Mouse (Mus musculus): Measurements from ENCODE around the gene Prr15.
A peak's percentile ranks its signal among the peaks of the same experiment; 100 is the strongest.

The Prr15 gene

DNA sequence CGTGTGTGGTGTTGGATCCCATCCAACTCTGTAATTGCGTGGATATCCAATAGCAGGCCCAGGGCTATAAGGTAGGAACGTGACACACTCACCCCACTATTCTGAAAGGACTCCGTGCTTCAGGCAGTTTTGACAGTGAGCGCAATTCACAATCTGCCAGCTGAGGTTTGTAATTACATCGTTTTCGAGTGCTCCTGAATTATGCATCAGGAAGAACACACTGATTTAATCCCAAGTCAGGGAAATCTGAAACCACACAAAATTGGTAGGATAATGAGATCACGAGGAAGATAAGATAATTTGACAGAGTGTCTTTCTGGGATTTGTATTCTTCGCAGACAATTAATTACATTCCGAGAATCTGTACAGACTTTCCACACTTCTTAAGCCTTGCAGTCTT is 6.1 kb downstream of the Prr15 start:
- DNase-seq (ENCODE audit: low spot score): no peak

DNA sequence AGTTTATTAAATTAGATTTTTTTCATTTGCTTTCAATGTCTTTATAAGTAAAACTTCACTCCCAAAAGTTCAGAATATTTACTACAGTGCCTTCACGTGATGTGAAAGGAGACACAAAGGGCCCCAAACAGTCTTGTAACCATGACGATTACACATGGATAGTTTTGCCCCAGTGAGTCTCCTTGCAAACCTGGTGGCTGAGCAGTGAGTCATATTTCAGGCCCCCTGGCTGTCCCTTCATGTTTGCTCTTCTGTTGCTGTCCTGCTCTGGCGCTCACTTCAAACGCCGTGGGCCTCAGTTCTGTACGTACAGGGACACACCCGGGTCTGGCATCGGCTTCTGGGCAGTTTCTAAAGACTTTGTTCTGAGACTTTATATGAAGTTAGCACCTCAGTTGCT is 6.6 kb downstream of the Prr15 start:
- DNase-seq (ENCODE audit: low spot score): no peak

- no peak for DNase-seq (ENCODE audit: low spot score)
These were observed 7.5 kb downstream of the Prr15 start for GRCm38 (mm10) chr6:54333116-54333651.

DNA sequence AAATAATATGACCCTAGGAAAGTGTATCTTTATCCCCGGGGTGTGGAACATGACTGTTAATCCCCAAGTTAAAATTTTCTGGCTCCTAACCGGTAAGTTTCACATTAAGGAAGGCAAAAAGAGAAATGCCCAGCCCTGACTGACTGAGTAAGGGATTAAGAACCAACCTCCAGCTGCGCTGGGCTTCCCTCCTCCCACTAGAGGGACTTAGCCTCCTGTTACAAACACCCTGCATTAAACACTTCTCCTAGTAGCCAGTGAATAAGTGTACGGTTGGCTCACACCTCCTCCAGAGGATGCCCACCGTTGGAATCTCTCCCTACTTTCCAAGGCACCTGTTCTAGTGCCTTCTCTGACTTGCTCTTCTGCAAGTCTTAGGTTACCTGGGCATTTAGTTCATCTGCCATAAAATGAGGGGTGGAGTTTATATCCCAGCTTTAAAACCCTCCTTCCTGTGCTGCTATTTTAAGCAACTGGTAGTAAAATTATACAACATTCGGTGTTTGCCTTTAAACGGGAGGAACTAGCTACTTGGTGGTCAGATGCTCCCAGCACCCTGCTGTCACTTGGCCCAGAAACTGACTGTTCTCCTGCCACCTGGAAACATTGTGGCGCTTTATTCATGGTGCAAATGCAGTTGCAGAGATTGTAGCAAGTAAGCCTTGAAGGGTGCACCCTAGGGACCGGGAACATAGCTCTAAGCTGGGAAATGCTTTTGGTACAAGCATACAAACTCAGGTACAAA is 8.2 kb downstream of the Prr15 start:
- DNase-seq (ENCODE audit: low spot score): no peak

DNA sequence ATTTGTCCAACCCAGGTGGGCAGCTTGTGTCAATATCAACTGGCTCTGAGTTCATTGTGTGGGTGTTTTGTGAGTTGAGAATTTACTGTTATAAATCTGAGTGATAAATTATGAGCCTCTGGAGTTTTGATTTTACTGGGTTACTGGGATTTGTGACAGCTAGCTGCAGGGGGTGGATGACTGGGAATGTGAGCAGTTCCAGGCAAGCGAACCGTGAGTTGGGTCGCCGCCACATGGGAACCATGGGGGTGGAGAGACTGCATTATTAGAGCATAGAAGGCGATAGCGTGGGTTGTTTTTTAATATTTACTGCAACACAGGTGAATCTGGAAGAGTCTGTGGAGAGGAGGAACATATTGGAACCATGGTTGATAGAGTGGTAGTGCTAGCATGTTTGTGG is 11.7 kb downstream of the Prr15 start:
- no peak for DNase-seq (ENCODE audit: low spot score)

DNA sequence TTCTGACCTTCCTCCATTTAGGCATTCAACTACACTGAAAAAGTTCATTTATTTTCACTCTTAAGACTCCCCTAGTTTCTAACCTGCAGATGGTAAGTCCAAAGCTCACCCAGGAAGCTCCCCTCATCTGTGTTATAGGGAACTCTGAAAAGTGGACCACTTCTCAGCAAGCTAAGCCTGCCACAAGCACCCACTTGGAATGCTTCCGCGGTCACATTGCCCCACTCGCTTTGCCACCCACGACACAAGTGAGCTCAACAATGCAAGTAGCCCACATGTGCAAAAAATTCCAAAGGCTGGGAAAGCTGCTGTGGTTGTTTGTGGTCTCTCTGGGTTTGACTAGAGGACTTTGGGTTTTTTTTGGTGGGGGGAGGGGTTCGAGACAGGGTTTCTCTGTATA is 15.5 kb downstream of the Prr15 start:
- DNase-seq (ENCODE audit: low spot score): no peak

DNA sequence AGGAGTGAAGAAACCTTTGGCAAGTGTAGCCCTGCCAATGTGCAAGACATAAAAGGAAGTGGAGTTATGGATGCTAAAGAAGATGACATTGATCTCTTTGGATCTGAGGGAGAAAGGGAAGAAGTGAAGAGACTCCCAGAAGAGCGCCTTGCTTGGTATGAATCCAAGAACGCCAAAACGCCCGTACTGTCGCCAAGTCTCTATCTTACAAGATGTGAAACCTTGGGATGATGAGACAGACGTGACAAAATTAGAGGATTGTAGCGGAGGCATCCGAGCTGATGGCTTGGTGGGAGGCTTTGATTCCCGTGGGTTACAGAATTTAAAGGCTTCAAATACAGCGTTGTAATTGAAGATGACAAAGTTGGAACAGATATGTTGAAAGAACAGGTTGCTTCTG is 16.6 kb downstream of the Prr15 start:
- no peak for DNase-seq (ENCODE audit: low spot score)

DNA sequence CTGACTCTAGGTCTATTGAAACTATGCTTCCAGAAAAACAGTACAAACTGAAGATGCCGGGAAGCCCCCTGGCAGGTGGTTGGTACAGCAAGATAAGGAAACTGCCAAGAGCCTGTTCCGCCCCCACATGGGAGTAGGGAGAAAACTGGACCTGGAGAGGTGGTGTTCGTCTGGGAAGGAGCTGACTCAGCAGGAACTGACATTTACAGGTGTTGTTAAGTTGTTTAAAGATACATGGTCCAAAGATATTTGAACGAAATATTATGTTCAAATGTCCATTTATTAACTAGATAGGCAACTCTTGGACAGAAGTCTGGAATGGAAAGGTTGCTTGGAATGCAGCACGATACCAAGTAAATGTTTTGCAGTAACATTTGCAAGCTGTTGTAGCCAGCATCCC is 26.2 kb downstream of the Prr15 start:
- no peak for DNase-seq (ENCODE audit: low spot score)

DNA sequence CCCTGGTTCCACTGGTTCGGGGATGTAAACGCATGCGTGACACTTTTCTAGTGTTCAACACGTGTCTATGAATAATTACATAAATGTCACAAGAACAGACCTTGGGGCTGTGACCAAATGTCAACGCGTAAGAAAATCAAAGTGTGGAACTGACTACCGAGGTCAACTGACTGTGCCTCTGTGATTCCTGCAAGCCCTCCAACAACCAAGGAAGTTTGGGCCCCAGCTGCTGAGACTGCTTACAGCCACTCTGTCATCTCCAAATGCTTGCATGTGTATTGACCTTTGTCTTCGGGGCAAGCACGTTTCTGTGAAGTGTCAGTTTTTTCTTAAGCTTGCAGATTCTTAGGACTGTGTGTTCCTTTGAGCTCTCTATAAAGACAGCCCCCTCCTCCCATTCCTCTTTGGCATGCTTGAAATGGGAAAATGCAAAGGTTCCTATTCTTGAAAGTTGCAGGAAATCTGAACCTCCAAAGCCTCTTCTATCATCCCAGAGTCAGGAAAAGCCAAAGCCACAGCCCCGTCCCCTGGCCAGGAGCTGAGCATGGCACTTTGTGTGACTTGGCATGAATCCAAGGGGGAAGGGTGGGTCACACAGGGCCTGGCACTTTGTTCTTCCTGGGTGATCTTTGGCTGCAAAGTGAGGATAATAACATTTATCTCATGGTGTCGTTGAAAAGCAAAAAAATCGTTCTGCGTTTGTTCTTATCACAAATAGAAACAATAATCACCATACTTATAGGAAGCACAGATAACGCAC is 27.5 kb downstream of the Prr15 start:
- DNase-seq (ENCODE audit: low spot score): no peak

- no peak for DNase-seq (ENCODE audit: low spot score)
These were observed 28.1 kb downstream of the Prr15 start for GRCm38 (mm10) chr6:54353698-54354097.

DNA sequence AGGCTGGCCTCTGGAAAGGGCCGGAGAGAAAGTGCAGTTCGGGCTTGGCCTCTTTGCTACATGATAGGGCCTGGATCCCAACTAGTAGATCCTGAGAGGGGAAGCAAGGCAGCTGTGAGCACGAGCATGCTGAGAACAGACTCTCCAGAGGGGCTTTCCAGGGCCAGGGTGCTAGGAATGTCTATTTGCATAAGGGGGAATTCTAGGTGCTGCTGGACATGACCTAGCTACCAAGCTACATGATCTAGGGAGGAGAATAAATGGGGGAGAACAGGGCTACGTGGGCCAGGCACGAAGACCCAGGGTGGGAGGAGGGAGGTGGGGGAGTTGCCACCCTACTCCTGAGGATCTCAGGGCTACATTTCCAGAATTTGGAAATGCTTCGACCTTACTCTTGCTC is 30.0 kb downstream of the Prr15 start:
- DNase-seq (ENCODE audit: low spot score): no peak

- no peak for DNase-seq (ENCODE audit: low spot score)
These were observed 37.1 kb downstream of the Prr15 start for GRCm38 (mm10) chr6:54362526-54363324.

DNA sequence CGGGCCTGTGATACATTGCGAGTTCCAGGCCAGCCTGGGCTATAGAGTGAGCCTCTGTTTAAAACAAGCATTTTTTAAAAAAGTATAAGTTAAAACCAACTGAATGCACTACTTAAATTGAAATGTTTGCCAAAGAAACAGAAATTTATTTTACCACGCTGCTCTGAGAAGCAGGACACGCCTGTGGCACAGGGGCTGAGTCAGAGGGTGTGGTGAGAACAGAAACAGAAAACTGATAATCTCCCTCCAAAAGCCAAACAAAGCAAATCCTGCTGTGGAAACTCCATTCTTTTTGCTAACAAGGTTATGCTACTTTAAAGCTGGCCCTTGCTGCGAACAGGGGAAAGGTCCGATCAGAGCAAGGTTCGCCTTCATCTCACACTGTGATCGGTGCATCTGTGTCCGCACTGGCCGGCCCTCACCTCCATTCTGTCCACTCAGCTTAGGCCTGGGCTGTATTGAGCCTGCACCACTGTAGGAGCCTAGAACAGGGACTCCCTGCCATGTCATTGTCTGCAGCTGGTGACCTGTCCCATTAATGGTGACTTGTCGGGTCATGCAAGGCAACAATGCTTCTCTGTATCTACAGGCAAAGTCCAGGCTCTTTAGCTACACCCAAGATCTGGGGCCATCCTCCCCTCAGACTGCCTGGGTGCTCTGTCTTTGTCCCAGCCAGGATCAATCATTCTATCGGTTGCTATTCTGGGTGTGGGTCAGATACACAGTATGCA is 38.9 kb downstream of the Prr15 start:
- no peak for DNase-seq (ENCODE audit: low spot score)

DNA sequence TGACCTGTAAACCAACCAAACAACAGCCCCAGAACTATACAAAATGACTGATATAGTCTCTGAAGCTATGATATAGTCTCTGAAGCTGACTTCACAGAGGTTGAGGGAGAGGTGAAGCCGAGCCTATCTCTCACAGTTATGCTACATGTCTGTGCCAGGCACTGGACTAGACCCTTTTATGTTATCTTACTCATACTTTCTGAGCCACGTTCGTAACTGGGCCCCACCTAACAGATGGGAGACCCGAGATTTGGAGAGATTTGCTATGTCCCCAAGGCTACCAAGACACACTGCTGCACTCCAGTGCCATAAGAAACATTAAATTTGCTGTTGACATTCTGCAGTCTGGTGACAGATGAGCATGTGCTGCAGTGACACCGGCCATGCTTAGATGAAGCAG is 41.0 kb downstream of the Prr15 start:
- no peak for DNase-seq (ENCODE audit: low spot score)

DNA sequence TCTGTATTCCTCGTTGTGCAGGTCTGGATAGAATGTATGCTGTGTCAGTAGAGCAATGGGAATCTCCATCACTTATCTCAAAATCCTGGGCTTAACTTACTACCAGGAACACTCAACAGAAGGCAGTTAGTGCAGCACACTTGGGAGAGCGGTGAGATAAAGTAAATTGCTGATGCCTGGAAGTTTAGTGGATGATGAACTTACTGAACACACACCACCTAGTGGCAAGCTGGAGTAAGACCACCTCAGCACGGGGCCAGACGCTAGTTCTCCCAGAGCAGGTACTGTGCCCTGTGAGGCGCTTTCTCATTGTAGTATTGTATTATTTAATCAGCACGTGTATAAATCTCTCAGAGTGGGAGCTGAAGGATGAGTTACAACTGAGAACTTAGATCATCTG is 42.4 kb downstream of the Prr15 start:
- DNase-seq (ENCODE audit: low spot score): peak; percentile 19

- DNase-seq (ENCODE audit: low spot score): no peak
These were observed 44.4 kb downstream of the Prr15 start for GRCm38 (mm10) chr6:54369913-54370542.

DNA sequence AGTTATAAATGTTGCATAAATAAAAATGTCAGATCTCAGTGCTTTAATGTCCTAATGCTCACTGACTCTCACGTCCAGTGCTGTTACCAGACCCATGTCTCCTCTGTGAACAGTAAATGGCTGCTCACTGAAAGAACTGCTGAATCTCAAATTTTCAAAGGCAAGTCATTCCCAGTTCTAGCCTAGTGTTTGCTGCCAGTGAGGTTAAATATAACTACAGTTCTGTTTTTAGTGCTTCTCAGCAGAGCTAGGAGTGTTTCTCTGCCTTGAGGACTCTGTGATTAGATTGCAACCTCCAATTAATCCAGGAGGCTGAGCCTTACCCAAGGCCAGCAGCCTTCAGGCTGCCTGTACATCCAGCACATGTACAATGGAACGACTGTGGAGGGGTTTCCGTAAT is 46.2 kb downstream of the Prr15 start:
- DNase-seq (ENCODE audit: low spot score): no peak

GRCm38 (mm10) chr6:54379356-54379755 is 53.7 kb downstream of the Prr15 start:
- no peak for DNase-seq (ENCODE audit: low spot score)
